Mouse (Mus musculus) liver, embryonic 14.5 days (tissue): ENCODE data around the gene Tnfrsf13c. TPM values are rescaled to one million over a fixed set of nuclear protein-coding genes. Genes with fewer than 3 reads are reported as not detected.

Source experiments
- ATAC-seq: fragments of 200-750 bp; cut with Nextera tagmentation; 2 replicates; pipeline ENCODE4 v1.8.0; 2017; ENCODE audit warnings: moderate number of reproducible peaks, mild to moderate bottlenecking, moderate library complexity; ENCODE audit not compliant: insufficient read depth
- DNase-seq, 3 experiments: peaks; one replicate each; pipeline ENCODE4 v3.0.0-alpha.2; 2012 to 2013; ENCODE audit warnings: low read depth in 3 of 3, low spot score in 3 of 3
- H3K27ac ChIP-seq: fragments of 300-500 bp; sonication (generic); 2 replicates; pipeline ENCODE4 v1.5.1; 2014; ENCODE audit warnings: moderate library complexity, mild to moderate bottlenecking, control low read depth, inconsistent platforms
- H3K27me3 ChIP-seq: fragments of 300-500 bp; sonication (generic); 2 replicates; pipeline ENCODE4 v1.6.1; 2014; ENCODE audit warnings: mild to moderate bottlenecking, low read length, moderate library complexity; ENCODE audit not compliant: control insufficient read depth, insufficient read depth
- H3K36me3 ChIP-seq: fragments of 300-500 bp; sonication (generic); replicated peaks from 2 replicates; pipeline ENCODE4 v1.6.1; 2014; ENCODE audit warnings: low read depth; ENCODE audit not compliant: control insufficient read depth, insufficient read depth
- H3K4me1 ChIP-seq, 2 experiments: fragments of 200-500 bp in 1 of 2; fragments of 300-500 bp in 1 of 2; sonication (generic) in 1 of 2; replicated peaks; 2 replicates each; pipeline ENCODE4 v1.6.1; 2012 to 2014; ENCODE audit warnings: antibody characterized with exemption in 1 of 2, inconsistent platforms in 1 of 2, low read length in 1 of 2; ENCODE audit not compliant: control insufficient read depth in 2 of 2, insufficient read depth in 2 of 2
- H3K4me2 ChIP-seq: fragments of 300-500 bp; sonication (generic); 2 replicates; pipeline ENCODE4 v1.6.1; 2014; ENCODE audit warnings: low read depth, mild to moderate bottlenecking, control low read depth, moderate library complexity
- H3K4me3 ChIP-seq, 2 experiments: fragments of 200-500 bp in 1 of 2; fragments of 300-500 bp in 1 of 2; sonication (generic) in 1 of 2; 2 replicates each; pipeline ENCODE4 v1.5.1; 2012 to 2014; ENCODE audit warnings: low read depth in 2 of 2, low read length in 2 of 2, mild to moderate bottlenecking in 2 of 2, control low read depth in 1 of 2, inconsistent platforms in 1 of 2, moderate library complexity in 1 of 2; ENCODE audit not compliant: insufficient read depth in 1 of 2
- H3K9ac ChIP-seq: fragments of 300-500 bp; sonication (generic); replicated peaks from 2 replicates; pipeline ENCODE4 v1.6.1; 2014; ENCODE audit warnings: mild to moderate bottlenecking, control low read depth, moderate library complexity
- H3K9me3 ChIP-seq: fragments of 300-500 bp; sonication (generic); 2 replicates; pipeline ENCODE4 v1.6.1; 2016; ENCODE audit warnings: low read length, mixed read lengths; ENCODE audit not compliant: control insufficient read depth
- CTCF ChIP-seq: IDR thresholded peaks from 2 replicates; pipeline ENCODE4 v1.5.1; 2016; ENCODE audit warnings: antibody characterized with exemption, low read depth, control low read depth
- EP300 ChIP-seq: IDR thresholded peaks from 2 replicates; pipeline ENCODE4 v1.6.1; 2016; ENCODE audit warnings: antibody characterized with exemption, low read depth
- WGBS: fragments of 180-500 bp; shearing (Covaris S2); extraction: QIAGEN DNeasy Blood & Tissue Kit; methylation state at CpG from one replicate; pipeline ENCODE4 v1.1.7; 2014; ENCODE audit not compliant: insufficient replicate concordance; 5-methylcytosine and 5-hydroxymethylcytosine counted together
- polyA plus RNA-seq, 2 experiments: library from polyadenylated mRNA; depleted of rRNA in 1 of 2; stranded (reverse) in 1 of 2; unstranded in 1 of 2; fragments of >200 nt; fragmentation: Nextera tagmentation in 1 of 2; extraction: Ambion mirVana in 1 of 2; gene quantifications; 2 replicates each; pipeline versions ENCODE4 v1.2.1 to v1.2.3; 2012 to 2014

Tnfrsf13c gene
- polyA plus RNA-seq, 2 experiments: 0.14 to 0.54 TPM

- H3K4me3 ChIP-seq: no peak overlapping the region
- no peak overlapping the region for H3K9ac ChIP-seq
- no peaks in the 10 kb centered on the region for H3K4me1 ChIP-seq
- no peak overlapping the region for H3K4me2 ChIP-seq
- no peaks in the 10 kb centered on the region for H3K9me3 ChIP-seq
- 37% methylated on average over 9 of the region's 9 CpGs for WGBS
- TF ChIP-seq CTCF: no peak
- no peak for TF ChIP-seq EP300
- no peak for ATAC-seq
- peaks cover 38% of the 10 kb centered on the region for H3K27me3 ChIP-seq
- DNase-seq: no peak
- no peaks in the 10 kb centered on the region for H3K36me3 ChIP-seq
- no peak overlapping the region for H3K27ac ChIP-seq
Observed at GRCm38 (mm10) chr15:82217980-82218379, 6.2 kb downstream of the Tnfrsf13c start.

GRCm38 (mm10) chr15:82217039-82217438 lies 7.1 kb downstream of the Tnfrsf13c start:
- 33% methylated on average over 7 of the region's 7 CpGs for WGBS
- no peak for TF ChIP-seq EP300
- peak; percentile 37 for TF ChIP-seq CTCF
- Histone ChIP-seq H3K4me1 (no peaks in the 10 kb centered on the region), H3K9ac (no peak overlapping the region), H3K36me3 (no peaks in the 10 kb centered on the region), H3K4me2 (no peak overlapping the region), H3K9me3 (no peaks in the 10 kb centered on the region), H3K27ac (no peak overlapping the region), H3K4me3 (no peak overlapping the region), H3K27me3 (peaks cover 45% of the 10 kb centered on the region)
- DNase-seq (no peak), ATAC-seq (no peak)

GRCm38 (mm10) chr15:82216142-82216827 lies 7.9 kb downstream of the Tnfrsf13c start:
- no peak for TF ChIP-seq CTCF
- TF ChIP-seq EP300: no peak
- WGBS: 50% methylated on average over 20 of the region's 20 CpGs
- Histone ChIP-seq H3K36me3 (no peaks in the 10 kb centered on the region), H3K4me2 (no peak overlapping the region), H3K9me3 (no peaks in the 10 kb centered on the region), H3K4me3 (no peak overlapping the region), H3K9ac (no peak overlapping the region), H3K4me1 (no peaks in the 10 kb centered on the region), H3K27ac (no peak overlapping the region), H3K27me3 (peaks cover 52% of the 10 kb centered on the region)
- no peak for ATAC-seq
- DNase-seq: no peak

DNA sequence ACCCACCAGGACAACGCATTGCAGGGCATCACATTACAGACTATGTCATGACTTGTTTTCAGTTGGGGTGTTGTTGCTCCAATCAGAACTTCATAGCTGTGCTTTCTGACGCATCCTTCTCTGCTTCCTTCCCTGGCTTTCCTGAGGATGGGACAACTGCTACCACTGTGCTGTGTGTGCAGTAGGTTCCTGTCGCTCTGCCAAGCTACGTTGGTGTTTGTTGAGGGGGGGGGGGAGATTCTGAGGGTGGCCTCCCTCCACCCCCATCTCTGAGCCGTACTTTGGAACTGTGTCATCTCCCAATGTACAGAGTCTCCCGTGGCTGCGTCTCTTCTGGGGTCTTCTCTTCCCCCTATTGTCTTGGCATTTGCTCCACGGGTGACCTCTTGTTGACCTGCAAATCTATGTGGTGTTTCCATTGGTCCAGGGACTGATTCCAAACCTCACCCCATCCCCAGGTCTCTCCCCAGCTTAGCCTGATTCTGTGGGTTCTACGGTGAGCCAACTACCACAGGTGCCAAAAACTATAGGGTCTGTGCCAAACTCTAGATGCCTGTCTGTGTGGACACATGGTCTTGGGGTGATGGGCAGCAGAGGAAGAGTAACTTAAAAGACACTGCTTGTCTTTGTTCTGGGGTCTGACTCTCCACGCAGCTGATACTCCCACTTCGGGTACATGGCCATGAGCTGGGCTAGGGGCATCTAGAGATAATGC lies 8.7 kb downstream of the Tnfrsf13c start:
- Histone ChIP-seq H3K27me3 (peaks cover 60% of the 10 kb centered on the region), H3K27ac (no peak overlapping the region), H3K36me3 (no peaks in the 10 kb centered on the region), H3K9ac (no peak overlapping the region), H3K4me3 (no peak overlapping the region), H3K9me3 (no peaks in the 10 kb centered on the region), H3K4me1 (no peaks in the 10 kb centered on the region), H3K4me2 (no peak overlapping the region)
- 41% methylated on average over 11 of the region's 11 CpGs for WGBS
- ATAC-seq (no peak), DNase-seq (no peak)
- TF ChIP-seq CTCF (no peak), EP300 (no peak)

DNA sequence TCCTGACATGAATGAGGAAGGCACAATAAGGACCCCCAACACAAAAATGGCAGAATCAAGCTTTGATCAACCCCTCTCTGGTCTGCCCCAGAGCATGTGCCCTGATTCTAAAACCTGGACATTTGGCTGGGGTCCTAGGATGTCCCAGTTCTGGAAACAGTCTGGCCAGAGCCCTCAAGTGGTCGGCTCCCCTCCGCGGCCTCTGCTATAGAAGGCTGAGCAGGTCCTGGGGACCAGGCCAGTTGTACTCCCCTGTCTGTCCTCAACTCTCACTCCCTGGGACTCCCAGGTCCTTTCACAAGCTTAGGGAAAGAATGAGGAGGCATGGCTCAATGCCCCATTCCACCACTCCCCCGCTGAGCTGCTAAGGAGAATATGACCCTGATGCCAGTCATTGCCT lies 10.9 kb downstream of the Tnfrsf13c start:
- peaks cover 72% of the 10 kb centered on the region for H3K27me3 ChIP-seq
- H3K4me2 ChIP-seq: no peak overlapping the region
- no peak for TF ChIP-seq CTCF
- no peak for TF ChIP-seq EP300
- no peak overlapping the region for H3K27ac ChIP-seq
- DNase-seq: no peak
- ATAC-seq: no peak
- no peaks in the 10 kb centered on the region for H3K9me3 ChIP-seq
- H3K4me1 ChIP-seq: no peaks in the 10 kb centered on the region
- 21% methylated on average over 4 of the region's 4 CpGs for WGBS
- H3K4me3 ChIP-seq: no peak overlapping the region
- no peaks in the 10 kb centered on the region for H3K36me3 ChIP-seq
- no peak overlapping the region for H3K9ac ChIP-seq
